Mouse (Mus musculus): ENCODE data around the gene Cxcl13.

GRCm38 (mm10) chr5:95949946-95950701 is 6.6 kb upstream of the Cxcl13 start:
- TF ChIP-seq CTCF (IDR thresholded peaks at IDR 0.05 in 2 of 3, conservative IDR thresholded peaks at IDR 0.05 in 1 of 3; ENCODE audit: control insufficient read depth in 1 of 3, insufficient read depth in 1 of 3, low read depth in 2 of 3, low read length in 3 of 3, poor library complexity in 1 of 3, severe bottlenecking in 1 of 3) (peak in 2 of 3 experiments; percentile 43 to 66; a peak in 4 of 6 replicates), ELF1 (IDR thresholded peaks at IDR 0.05; ENCODE audit: low read depth, low read length) (no peak), HCFC1 (IDR thresholded peaks at IDR 0.05; ENCODE audit: low read depth, low read length) (no peak), EP300 (IDR thresholded peaks at IDR 0.05; ENCODE audit: low read depth in 1 of 2, low read length in 2 of 2) (no peak)

All from MEL (cell line).